In genomic region chr10:50895091-50895790, GRCm38 (mm10) we compare ENCODE assay signal across 8 mouse cellular contexts. TPM values are rescaled to one million over a fixed set of nuclear protein-coding genes. Genes with fewer than 3 reads are reported as not detected.
DNase-seq lines count a peak whose midpoint lies in the region; ATAC-seq lines count a peak whose summit lies in the region.

No protein-coding gene starts in this region.

- peak; percentile 58 for DNase-seq in kidney, adult 18-20 months
- DNase-seq in kidney, adult 9 months, result no peak
- DNase-seq in kidney, postnatal 14 days, result peak; percentile 38
- peak; percentile 51 for DNase-seq in neural tube, embryonic 11.5 days (ENCODE audit: low spot score)
- DNase-seq in spleen, postnatal 36 days (ENCODE audit: low spot score in 2 of 2), result no peak
- DNase-seq in right cerebral cortex, adult 18-20 months, result no peak

- H3K9ac ChIP-seq in forebrain, embryonic 12.5 days, result peak overlapping the region; percentile 38
- H3K9ac ChIP-seq in neural tube, embryonic 11.5 days (ENCODE audit: low read length), result no peak overlapping the region

- H3K36me3 ChIP-seq in forebrain, embryonic 12.5 days (replicated peaks), result no peaks in the 10 kb centered on the region
- H3K36me3 ChIP-seq in neural tube, embryonic 11.5 days (ENCODE audit: control insufficient read depth, insufficient read depth, low read length), result no peaks in the 10 kb centered on the region

- H3K27me3 ChIP-seq in forebrain, embryonic 12.5 days, result peaks cover 81% of the 10 kb centered on the region
- peaks cover 89% of the 10 kb centered on the region for H3K27me3 ChIP-seq in neural tube, embryonic 11.5 days (ENCODE audit: control insufficient read depth, insufficient read depth, low read length)

- 0 out of 2 replicates have a peak overlapping the region, but pooled peaks have one; percentile 25 for H3K27ac ChIP-seq in forebrain, embryonic 12.5 days
- no peak overlapping the region for H3K27ac ChIP-seq in neural tube, embryonic 11.5 days (ENCODE audit: low read depth, low read length)

- under 1% methylated on average over 44 of the region's 44 CpGs for WGBS in forebrain, embryonic 12.5 days
- under 1% methylated on average over 43 of the region's 44 CpGs for WGBS in neural tube, embryonic 11.5 days

- no peaks in the 10 kb centered on the region for H3K9me3 ChIP-seq in forebrain, embryonic 12.5 days
- no peaks in the 10 kb centered on the region for H3K9me3 ChIP-seq in neural tube, embryonic 11.5 days (ENCODE audit: control insufficient read depth, low read length)

- peak overlapping the region; percentile 51 for H3K4me3 ChIP-seq in forebrain, embryonic 12.5 days (replicated peaks)
- peak overlapping the region; percentile 40 for H3K4me3 ChIP-seq in neural tube, embryonic 11.5 days (ENCODE audit: low read depth, low read length)

- ATAC-seq in forebrain, embryonic 12.5 days (ENCODE audit: low FRiP score), result no peak; the same call in 1 of the 2 replicates
- ATAC-seq in neural tube, embryonic 11.5 days (ENCODE audit: insufficient read depth, low FRiP score, low TSS enrichment), result peak; percentile 24
- ATAC-seq in erythroid progenitor cell, adult 5-6 weeks (replicated peaks; ENCODE audit: low FRiP score, poor library complexity, severe bottlenecking), result no peak

- H3K4me2 ChIP-seq in forebrain, embryonic 12.5 days, result peak overlapping the region; percentile 90
- peak overlapping the region; percentile 77 for H3K4me2 ChIP-seq in neural tube, embryonic 11.5 days (ENCODE audit: low read depth)

- H3K4me1 ChIP-seq in forebrain, embryonic 12.5 days, result peaks cover 18% of the 10 kb centered on the region
- H3K4me1 ChIP-seq in neural tube, embryonic 11.5 days (ENCODE audit: control insufficient read depth, insufficient read depth, low read length), result peaks cover 8% of the 10 kb centered on the region

RNA-seq across cellular contexts. Expression of gene Sim1, which starts 0.7 kb away (rescaled TPM):
- 7.7 and 8.3 TPM in 2 replicates for polyA plus RNA-seq in forebrain, embryonic 12.5 days (2016; fragmentation: Nextera tagmentation; extraction: Ambion mirVana)
- polyA plus RNA-seq in neural tube, embryonic 11.5 days (2014; fragmentation: Nextera tagmentation; extraction: Ambion mirVana), result 3.4 and 3.9 TPM in 2 replicates
- not detected in 2 replicates for total RNA-seq in erythroid progenitor cell, adult 5-6 weeks (2015; ENCODE audit: low replicate concordance)
- total RNA-seq in erythroid progenitor cell, adult 5-6 weeks (2017; ENCODE audit: low replicate concordance), result not detected in 2 replicates

Comparison
In these comparisons a context has a peak if more than half of its experiments do, and no peak if none do; other contexts are left out.
1. DNase-seq: peak in kidney, adult 18-20 months (single experiment), kidney, postnatal 14 days (single experiment) and neural tube, embryonic 11.5 days (single experiment); none in kidney, adult 9 months (single experiment), spleen, postnatal 36 days (0 of 2) and right cerebral cortex, adult 18-20 months (single experiment).